Mouse (Mus musculus) midbrain, embryonic 16.5 days (tissue): Measurements from ENCODE around the gene Rtel1. TPM values are rescaled to one million over a fixed set of nuclear protein-coding genes. Genes with fewer than 3 reads are reported as not detected.

Experiments used
- ATAC-seq: fragments of 200-750 bp; cut with Nextera tagmentation; 2 replicates; pipeline ENCODE4 v1.8.0; 2017; ENCODE audit warnings: moderate TSS enrichment
- H3K27ac ChIP-seq: fragments of 300-500 bp; sonication (generic); 2 replicates; pipeline ENCODE4 v1.5.1; 2014; ENCODE audit warnings: mild to moderate bottlenecking, low read length, mixed read lengths
- H3K27me3 ChIP-seq: fragments of 300-500 bp; sonication (generic); 2 replicates; pipeline ENCODE4 v1.6.1; 2014; ENCODE audit warnings: low read depth, low read length, mixed read lengths; ENCODE audit not compliant: control insufficient read depth, insufficient read depth
- H3K36me3 ChIP-seq: fragments of 300-500 bp; sonication (generic); 2 replicates; pipeline ENCODE4 v1.6.1; 2014; ENCODE audit warnings: mild to moderate bottlenecking, low read length, moderate library complexity, mixed read lengths; ENCODE audit not compliant: control insufficient read depth, insufficient read depth
- H3K4me1 ChIP-seq: fragments of 300-500 bp; sonication (generic); 2 replicates; pipeline ENCODE4 v1.6.1; 2014; ENCODE audit warnings: mild to moderate bottlenecking, low read length, mixed read lengths; ENCODE audit not compliant: control insufficient read depth, insufficient read depth
- H3K4me2 ChIP-seq: fragments of 300-500 bp; sonication (generic); 2 replicates; pipeline ENCODE4 v1.6.1; 2014; ENCODE audit warnings: mild to moderate bottlenecking, low read length, mixed read lengths
- H3K4me3 ChIP-seq: fragments of 300-500 bp; sonication (generic); 2 replicates; pipeline ENCODE4 v1.5.1; 2014; ENCODE audit warnings: low read depth, mild to moderate bottlenecking, low read length, moderate library complexity, mixed read lengths
- H3K9ac ChIP-seq: fragments of 300-500 bp; sonication (generic); 2 replicates; pipeline ENCODE4 v1.6.1; 2014; ENCODE audit warnings: low read depth, low read length, mixed read lengths
- H3K9me3 ChIP-seq: fragments of 300-500 bp; sonication (generic); replicated peaks from 2 replicates; pipeline ENCODE4 v1.6.1; 2014; ENCODE audit warnings: mild to moderate bottlenecking, low read length, mixed read lengths; ENCODE audit not compliant: control insufficient read depth, poor library complexity, severe bottlenecking
- WGBS: fragments of 180-500 bp; shearing (Covaris S2); extraction: QIAGEN DNeasy Blood & Tissue Kit; methylation state at CpG from one replicate; pipeline ENCODE4 v1.1.7; 2014; 5-methylcytosine and 5-hydroxymethylcytosine counted together
- polyA plus RNA-seq: library from polyadenylated mRNA; unstranded; fragments of >200 nt; fragmentation: Nextera tagmentation; extraction: Ambion mirVana; gene quantifications from 2 replicates; pipeline ENCODE4 v1.2.1, GENCODE M21; 2015

The Rtel1 gene
- 38.8 and 48.8 TPM in 2 replicates for polyA plus RNA-seq

DNA sequence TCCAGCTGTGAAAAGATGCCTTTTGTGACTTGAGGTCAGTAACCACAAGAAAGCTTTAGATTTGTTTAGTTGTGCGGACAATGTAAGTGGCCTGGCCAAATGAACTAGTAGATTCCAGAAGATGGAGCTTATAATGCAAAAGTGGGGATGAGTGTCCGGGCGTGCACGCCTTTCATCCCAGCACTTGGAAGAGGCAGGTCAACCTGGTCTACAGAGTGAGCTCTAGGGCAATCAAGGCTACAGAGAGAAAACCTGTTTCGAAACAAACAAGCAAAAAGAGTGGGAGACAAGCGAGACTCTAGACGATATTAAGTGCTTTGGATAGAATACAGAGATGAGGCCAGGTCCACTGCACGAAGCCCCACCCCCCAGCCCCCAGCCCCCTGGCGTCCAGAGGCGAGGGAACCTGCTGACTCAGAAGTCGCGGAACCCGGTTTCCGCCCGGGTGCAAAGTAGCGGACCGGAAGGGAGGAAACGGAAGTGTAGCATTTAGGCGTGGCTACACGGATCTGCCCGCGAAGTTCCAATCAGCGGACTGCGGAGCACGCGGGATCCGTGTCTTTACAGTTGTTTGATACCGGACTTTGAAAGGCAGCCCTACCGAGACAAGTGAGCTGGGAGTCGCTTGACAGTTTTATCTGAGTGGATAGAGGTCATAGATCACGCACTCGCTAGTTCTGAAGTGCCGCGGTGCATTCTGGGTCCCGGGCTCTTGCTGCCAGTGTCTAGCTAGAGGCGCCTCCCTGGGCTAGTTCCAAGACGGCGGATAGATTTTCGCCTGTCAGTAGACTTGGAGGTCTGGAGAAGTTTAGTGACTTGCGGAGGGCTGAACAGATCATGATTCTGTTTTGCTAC lies at the start of gene Rtel1:
Gene Rtel1, plus strand, starts transcription at position 492 of the 855 bp plus-strand sequence.
- WGBS: 5% methylated on average over 40 of the region's 40 CpGs
- peak; percentile 91 for ATAC-seq
- peak within 1 kb of the TSS; percentile 77 for H3K27ac ChIP-seq

DNA sequence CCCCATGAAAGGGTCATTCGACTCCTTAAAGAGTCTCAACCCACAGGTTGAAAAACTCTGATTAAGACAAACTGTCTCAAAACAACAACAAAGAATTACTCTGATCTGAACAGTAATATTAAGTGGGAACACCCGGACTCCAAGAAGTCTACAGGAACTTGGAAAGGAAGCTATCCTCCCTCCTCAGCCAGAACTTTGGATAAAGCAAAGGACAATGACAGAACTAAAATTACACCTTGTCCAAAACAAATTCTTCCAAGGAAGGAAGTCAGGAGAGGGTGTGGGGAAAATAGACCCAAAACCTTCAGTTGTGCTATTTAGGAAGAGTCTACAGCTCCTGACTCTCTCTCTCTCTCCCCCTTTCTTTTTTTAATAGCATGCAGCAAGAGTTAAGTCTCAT lies 47.4 kb upstream of the Rtel1 start:
- H3K4me2 ChIP-seq: no peak overlapping the region
- H3K9ac ChIP-seq: no peak overlapping the region
- no peaks in the 10 kb centered on the region for H3K9me3 ChIP-seq
- no peak overlapping the region for H3K27ac ChIP-seq
- H3K36me3 ChIP-seq: peaks cover 4% of the 10 kb centered on the region; the same call in 1 of the 2 replicates
- no peaks in the 10 kb centered on the region for H3K27me3 ChIP-seq
- H3K4me3 ChIP-seq: no peak overlapping the region
- no peak for ATAC-seq
- no peaks in the 10 kb centered on the region for H3K4me1 ChIP-seq
- 97% methylated on average over 2 of the region's 2 CpGs for WGBS

More for the DNA sequence above, at the start of gene Rtel1:
- Histone ChIP-seq H3K9ac (peak within 1 kb of the TSS; percentile 65), H3K4me3 (peak within 1 kb of the TSS; percentile 53), H3K4me2 (peak within 1 kb of the TSS; percentile 73), H3K27me3 (peaks cover 3% of the 10 kb centered on the region; the same call in 1 of the 2 replicates), H3K4me1 (peaks cover 14% of the 10 kb centered on the region), H3K9me3 (no peaks in the 10 kb centered on the region), H3K36me3 (peaks cover 13% of the 10 kb centered on the region)

DNA sequence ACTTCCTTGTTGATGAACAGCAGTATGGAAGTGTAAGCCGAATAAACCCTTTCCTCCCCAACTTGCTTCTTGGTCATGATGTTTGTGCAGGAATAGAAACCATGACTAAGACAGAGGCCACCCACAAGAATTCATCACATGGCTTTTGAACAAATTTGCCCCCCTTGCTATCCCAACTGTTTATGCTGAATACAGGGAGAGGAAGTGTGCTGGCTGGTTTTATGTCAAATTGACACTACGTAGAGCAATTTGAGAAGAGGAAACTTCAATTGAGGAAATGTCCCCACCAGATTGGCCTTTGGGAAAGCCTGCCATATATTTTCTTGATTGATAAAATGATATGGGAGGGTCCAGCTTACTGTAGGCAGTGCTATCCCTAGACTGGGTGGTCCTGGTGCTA lies 45.7 kb upstream of the Rtel1 start:
- no peaks in the 10 kb centered on the region for H3K9me3 ChIP-seq
- H3K9ac ChIP-seq: no peak overlapping the region
- ATAC-seq: no peak
- no peak overlapping the region for H3K4me2 ChIP-seq
- no peaks in the 10 kb centered on the region for H3K4me1 ChIP-seq
- H3K4me3 ChIP-seq: no peak overlapping the region
- H3K27me3 ChIP-seq: no peaks in the 10 kb centered on the region
- H3K27ac ChIP-seq: no peak overlapping the region
- WGBS: 100% methylated on average over 2 of the region's 2 CpGs
- H3K36me3 ChIP-seq: peaks cover 4% of the 10 kb centered on the region; the same call in 1 of the 2 replicates

DNA sequence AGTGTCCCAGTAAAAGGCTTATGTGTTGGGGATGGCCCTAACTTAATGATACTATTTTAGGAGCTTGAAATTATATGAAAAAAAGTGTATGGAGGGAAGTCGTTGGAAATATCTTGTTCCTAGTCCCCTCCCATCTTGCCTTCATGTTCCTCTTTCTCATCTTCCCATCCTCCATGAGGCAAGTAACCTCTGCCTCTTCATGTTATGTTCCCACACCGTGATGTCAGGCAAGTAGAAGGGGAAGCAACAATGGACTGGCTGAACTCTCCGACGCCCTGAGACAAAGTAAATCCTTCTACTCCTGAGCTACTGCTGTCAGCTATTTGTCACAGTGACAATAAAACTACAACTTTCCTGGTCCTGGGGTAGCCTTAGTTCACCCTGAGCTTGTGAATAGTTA lies 44.9 kb upstream of the Rtel1 start:
- Histone ChIP-seq H3K4me3 (no peak overlapping the region), H3K4me2 (no peak overlapping the region), H3K9ac (no peak overlapping the region), H3K27me3 (no peaks in the 10 kb centered on the region), H3K4me1 (no peaks in the 10 kb centered on the region), H3K9me3 (no peaks in the 10 kb centered on the region), H3K27ac (no peak overlapping the region), H3K36me3 (peaks cover 4% of the 10 kb centered on the region; the same call in 1 of the 2 replicates)
- 81% methylated on average over 4 of the region's 4 CpGs for WGBS
- ATAC-seq: no peak

DNA sequence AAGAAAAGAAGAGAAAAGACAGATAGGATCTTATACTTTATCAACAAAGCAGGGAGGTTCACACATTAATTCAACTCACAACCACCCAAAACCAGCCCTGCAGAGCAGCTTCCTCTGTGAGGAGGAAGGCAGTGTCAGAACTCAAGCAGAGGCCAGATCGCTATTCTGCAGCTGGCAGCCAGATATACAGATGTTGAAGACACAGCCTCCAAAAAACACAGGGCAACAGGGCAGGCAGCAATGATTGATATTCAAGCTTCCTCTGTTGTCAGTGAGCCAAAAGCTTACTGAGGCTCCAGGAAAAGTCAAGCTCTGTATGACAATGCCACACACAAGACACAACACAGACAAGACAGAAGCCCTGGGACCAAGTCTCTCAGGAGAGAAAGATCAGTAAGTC lies 42.8 kb upstream of the Rtel1 start:
- ATAC-seq: no peak
- H3K4me2 ChIP-seq: no peak overlapping the region
- no peak overlapping the region for H3K9ac ChIP-seq
- H3K27me3 ChIP-seq: no peaks in the 10 kb centered on the region
- H3K36me3 ChIP-seq: peaks cover 4% of the 10 kb centered on the region; the same call in 1 of the 2 replicates
- 100% methylated on average over 1 of the region's 1 CpGs for WGBS
- H3K4me3 ChIP-seq: no peak overlapping the region
- no peak overlapping the region for H3K27ac ChIP-seq
- H3K4me1 ChIP-seq: no peaks in the 10 kb centered on the region
- H3K9me3 ChIP-seq: no peaks in the 10 kb centered on the region

DNA sequence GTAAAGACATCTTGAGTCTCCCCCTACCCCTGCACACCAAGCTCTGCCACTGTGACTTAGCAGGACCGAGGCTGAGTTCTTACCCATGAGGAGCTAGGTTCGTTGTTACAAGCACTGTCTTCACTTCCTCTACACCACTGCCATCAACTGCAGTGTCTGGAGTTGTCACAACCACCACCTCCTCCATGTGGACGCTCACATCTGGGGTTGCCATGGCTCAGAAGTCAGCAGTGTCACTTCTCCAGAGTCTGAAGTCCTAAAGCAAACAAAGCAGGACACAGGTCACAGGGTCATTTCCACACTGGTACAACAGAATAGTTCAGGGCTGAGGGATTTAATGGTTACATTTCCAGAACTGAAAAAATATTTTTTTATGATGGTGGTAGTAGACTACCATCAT lies 41.7 kb upstream of the Rtel1 start:
- H3K9ac ChIP-seq: no peak overlapping the region
- WGBS: 88% methylated on average over 3 of the region's 3 CpGs
- no peaks in the 10 kb centered on the region for H3K9me3 ChIP-seq
- H3K4me1 ChIP-seq: no peaks in the 10 kb centered on the region
- H3K27me3 ChIP-seq: no peaks in the 10 kb centered on the region
- H3K27ac ChIP-seq: no peak overlapping the region
- H3K4me2 ChIP-seq: no peak overlapping the region
- ATAC-seq: no peak
- H3K4me3 ChIP-seq: no peak overlapping the region
- peaks cover 4% of the 10 kb centered on the region; the same call in 1 of the 2 replicates for H3K36me3 ChIP-seq

DNA sequence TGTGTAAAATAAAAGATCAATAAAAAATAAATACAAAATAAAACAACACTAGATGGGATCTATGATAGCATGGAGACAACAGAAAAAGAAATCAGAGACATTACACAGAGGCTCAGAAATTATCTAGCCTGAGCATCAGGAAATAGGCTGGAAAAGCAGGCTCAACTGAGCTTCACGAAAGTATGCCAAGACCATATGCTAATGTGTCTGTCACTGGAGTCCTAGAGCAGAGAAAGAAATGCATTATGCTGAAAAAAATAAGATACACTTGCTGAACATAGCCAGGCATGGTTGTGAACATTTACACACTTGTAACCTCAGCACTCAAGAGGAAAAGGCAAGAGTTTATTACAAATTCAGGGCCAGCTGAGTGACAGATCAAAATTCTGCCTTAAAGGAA lies 39.6 kb upstream of the Rtel1 start:
- Histone ChIP-seq H3K4me2 (no peak overlapping the region), H3K27ac (no peak overlapping the region), H3K27me3 (no peaks in the 10 kb centered on the region), H3K9ac (no peak overlapping the region), H3K36me3 (no peaks in the 10 kb centered on the region; the same call in 1 of the 2 replicates), H3K4me3 (no peak overlapping the region), H3K9me3 (no peaks in the 10 kb centered on the region), H3K4me1 (no peaks in the 10 kb centered on the region)
- ATAC-seq: no peak
- WGBS: 74% methylated on average over 1 of the region's 1 CpGs

DNA sequence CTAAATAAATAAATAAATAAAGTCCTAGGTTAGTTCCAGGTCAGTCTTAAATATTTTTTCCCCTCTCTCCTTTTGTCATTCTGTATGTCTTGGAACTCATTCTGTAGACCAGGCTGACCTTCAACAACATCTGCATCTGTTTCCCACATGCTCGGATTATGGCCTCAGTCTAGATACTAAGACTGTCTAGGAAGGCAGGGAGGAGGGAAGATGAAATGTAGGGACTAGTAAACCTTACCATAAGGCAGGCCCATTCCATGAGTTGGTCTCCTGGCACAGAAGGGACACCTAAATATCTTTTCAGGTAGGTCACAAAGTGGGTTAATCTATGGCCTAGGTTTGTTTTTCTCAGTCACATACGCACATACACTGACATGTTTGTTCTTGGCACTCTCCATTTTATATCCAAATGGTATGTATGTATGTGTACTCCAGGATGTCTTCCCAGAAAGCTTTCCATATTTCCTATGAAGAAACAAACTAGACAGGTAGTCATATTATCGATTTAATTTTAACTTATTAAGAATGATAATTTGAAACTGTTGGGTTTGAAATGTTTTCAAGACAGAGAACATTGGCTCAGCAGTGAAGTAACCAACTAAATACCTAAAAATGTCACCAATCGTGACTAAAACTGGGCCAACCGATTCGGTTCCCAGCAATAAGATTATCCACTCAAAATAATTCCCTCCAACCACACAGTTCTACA lies 32.8 kb upstream of the Rtel1 start:
- Histone ChIP-seq H3K4me3 (peak overlapping the region; percentile 44), H3K27ac (peak overlapping the region; percentile 89), H3K36me3 (no peaks in the 10 kb centered on the region; the same call in 1 of the 2 replicates), H3K9me3 (no peaks in the 10 kb centered on the region), H3K9ac (peak overlapping the region; percentile 74), H3K4me1 (peaks cover 22% of the 10 kb centered on the region), H3K27me3 (no peaks in the 10 kb centered on the region), H3K4me2 (peak overlapping the region; percentile 65)
- WGBS: 59% methylated on average over 6 of the region's 6 CpGs
- ATAC-seq: no peak
